Mouse (Mus musculus) inflammation-experienced regulatory T-cells, adult 6 months (primary cell): ENCODE results near the gene Acss3. TPM values are rescaled to one million over a fixed set of nuclear protein-coding genes. Genes with fewer than 3 reads are reported as not detected.

Experiments used
- ATAC-seq: one replicate; pipeline ENCODE4 v1.8.0; 2017
- polyA plus RNA-seq, 3 experiments: library from polyadenylated mRNA; unstranded; fragments of 100-300 nt; shearing (Covaris generic); gene quantifications; one replicate each; pipeline ENCODE4 v1.2.1; 2017

Gene Acss3
- polyA plus RNA-seq = not detected

GRCm38 (mm10) chr10:107123529-107124335 is at the start of gene Acss3:
TSS of gene Acss3 (minus strand) at chr10:107123668.
- no peak for ATAC-seq

- ATAC-seq = no peak
Observed at GRCm38 (mm10) chr10:107172003-107172689, 48.7 kb upstream of the Acss3 start.

GRCm38 (mm10) chr10:107166486-107166885 is 43.0 kb upstream of the Acss3 start:
- no peak for ATAC-seq

GRCm38 (mm10) chr10:107148759-107149158 is 25.3 kb upstream of the Acss3 start:
- ATAC-seq = no peak

GRCm38 (mm10) chr10:107144016-107144415 is 20.5 kb upstream of the Acss3 start:
- ATAC-seq = no peak

GRCm38 (mm10) chr10:107142910-107143309 is 19.4 kb upstream of the Acss3 start:
- no peak for ATAC-seq

- ATAC-seq = no peak
Observed at GRCm38 (mm10) chr10:107122744-107123528, 532 bp downstream of the Acss3 start.

GRCm38 (mm10) chr10:107121301-107121700 is 2.2 kb downstream of the Acss3 start:
- ATAC-seq = no peak

- ATAC-seq = no peak
Observed at GRCm38 (mm10) chr10:107119135-107119534, 4.3 kb downstream of the Acss3 start.

- no peak for ATAC-seq
Observed at GRCm38 (mm10) chr10:107116709-107117267, 6.7 kb downstream of the Acss3 start.

GRCm38 (mm10) chr10:107115930-107116642 is 7.4 kb downstream of the Acss3 start:
- ATAC-seq = no peak

GRCm38 (mm10) chr10:107115121-107115520 is 8.3 kb downstream of the Acss3 start:
- no peak for ATAC-seq

GRCm38 (mm10) chr10:107094452-107094851 is 29.0 kb downstream of the Acss3 start:
- no peak for ATAC-seq

GRCm38 (mm10) chr10:107053846-107054624 is 69.4 kb downstream of the Acss3 start:
- ATAC-seq = no peak

- ATAC-seq = no peak
Observed at GRCm38 (mm10) chr10:107050489-107050888, 73.0 kb downstream of the Acss3 start.

- ATAC-seq = no peak
Observed at GRCm38 (mm10) chr10:107042656-107043055, 80.8 kb downstream of the Acss3 start.

GRCm38 (mm10) chr10:107040837-107041236 is 82.6 kb downstream of the Acss3 start:
- ATAC-seq = no peak

- ATAC-seq = no peak
Observed at GRCm38 (mm10) chr10:107040378-107040777, 83.1 kb downstream of the Acss3 start.

GRCm38 (mm10) chr10:107039211-107039610 is 84.3 kb downstream of the Acss3 start:
- ATAC-seq = no peak

- no peak for ATAC-seq
Observed at GRCm38 (mm10) chr10:107024254-107024653, 99.2 kb downstream of the Acss3 start.

GRCm38 (mm10) chr10:107021118-107021517 is 102.3 kb downstream of the Acss3 start:
- ATAC-seq = no peak
